Mouse (Mus musculus) thymus, adult 2 months (tissue): ENCODE measurements around the gene Taar8b.

Experiments used
- CTCF ChIP-seq: fragments of 200-500 bp; IDR thresholded peaks from 2 replicates; pipeline ENCODE4 v1.5.1; 2012; ENCODE audit warnings: mild to moderate bottlenecking, control low read depth, low read length, moderate library complexity, borderline replicate concordance; ENCODE audit not compliant: control insufficient read depth, poor library complexity, insufficient read depth; ENCODE audit errors: extremely low read depth
- POLR2A ChIP-seq: fragments of 200-500 bp; IDR thresholded peaks from 2 replicates; pipeline ENCODE4 v1.6.1; 2012; ENCODE audit warnings: mild to moderate bottlenecking, low read length, control low read depth, moderate library complexity; ENCODE audit not compliant: control insufficient read depth, poor library complexity, insufficient read depth; ENCODE audit errors: extremely low read depth

DNA sequence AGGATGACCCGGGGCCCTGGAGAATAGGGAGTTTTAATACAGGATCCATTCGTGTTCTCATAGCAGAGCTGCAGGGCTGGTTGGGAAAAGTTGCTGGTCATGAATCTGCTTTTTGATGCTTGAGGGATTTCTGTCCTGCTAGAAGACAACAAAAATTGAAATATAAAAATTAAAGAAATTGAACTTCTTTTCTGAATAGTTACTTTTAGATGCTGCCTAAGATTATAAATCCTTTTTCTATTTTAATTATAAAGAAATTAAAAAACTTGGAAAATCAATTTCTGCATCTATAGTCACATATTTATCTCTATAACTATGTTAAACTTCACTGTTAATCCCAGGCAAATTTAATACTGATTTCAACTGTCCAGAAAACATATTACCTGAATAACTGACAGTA is at the start of gene Taar8b:
- TF ChIP-seq CTCF: no peak
- no peak for TF ChIP-seq POLR2A
